Comparison of ENCODE assay signal across 10 mouse cellular contexts in genomic region chr7:3390413-3391080, GRCm38 (mm10). TPM values are rescaled to one million over a fixed set of nuclear protein-coding genes. Genes with fewer than 3 reads are reported as not detected.
DNase-seq lines count a peak whose midpoint lies in the region; ATAC-seq lines count a peak whose summit lies in the region.
"Had no signal": no experiment of that assay in that cellular context is flagged by ENCODE, and none has a peak within 500 bp of the region (broad histone marks: within the 10 kb centered on the region; RNA-seq: fewer than 3 reads in every experiment).

Cacng8 (plus strand) TSS chr7:3390683.

- no peak for ATAC-seq in heart, embryonic 15.5 days (replicated peaks; ENCODE audit: insufficient number of reproducible peaks, insufficient read depth, low FRiP score, low read depth)
- ATAC-seq in hindbrain, embryonic 12.5 days (ENCODE audit: low FRiP score) = peak; percentile 33
- ATAC-seq in midbrain, embryonic 11.5 days (ENCODE audit: low FRiP score) = peak; percentile 57
- no peak for ATAC-seq in CD4-positive, CD25-positive, alpha-beta regulatory T cell, adult 4 months
- ATAC-seq in megakaryocyte, adult 5-6 weeks (ENCODE audit: poor library complexity, severe bottlenecking) = no peak
- ATAC-seq: Patski had no signal

- no peak within 1 kb of the TSS for H3K9ac ChIP-seq in heart, embryonic 15.5 days
- H3K9ac ChIP-seq in hindbrain, embryonic 12.5 days = peak within 1 kb of the TSS; percentile 67
- H3K9ac ChIP-seq in midbrain, embryonic 11.5 days (ENCODE audit: low read length) = peak within 1 kb of the TSS; percentile 53; the same call in 1 of the 2 replicates

- H3K27me3 ChIP-seq in heart, embryonic 15.5 days = peaks cover 8% of the 10 kb centered on the region
- H3K27me3 ChIP-seq in hindbrain, embryonic 12.5 days = no peaks in the 10 kb centered on the region
- H3K27me3 ChIP-seq in midbrain, embryonic 11.5 days (ENCODE audit: control insufficient read depth, insufficient read depth, low read length) = no peaks in the 10 kb centered on the region
- H3K27me3 ChIP-seq: Patski had no signal

- no peak within 1 kb of the TSS for H3K27ac ChIP-seq in heart, embryonic 15.5 days
- H3K27ac ChIP-seq in hindbrain, embryonic 12.5 days = peak within 1 kb of the TSS; percentile 48
- H3K27ac ChIP-seq in midbrain, embryonic 11.5 days (ENCODE audit: low read depth, low read length) = no peak within 1 kb of the TSS

- no peaks in the 10 kb centered on the region for H3K36me3 ChIP-seq in heart, embryonic 15.5 days
- H3K36me3 ChIP-seq in hindbrain, embryonic 12.5 days = peaks cover 14% of the 10 kb centered on the region
- peaks cover 4% of the 10 kb centered on the region for H3K36me3 ChIP-seq in midbrain, embryonic 11.5 days (ENCODE audit: control insufficient read depth, insufficient read depth, low read length)

- no peak for DNase-seq in heart, adult 9 months (ENCODE audit: low spot score in 2 of 2)
- DNase-seq in brain, adult 2 months (ENCODE audit: low read depth, low spot score) = peak; percentile 72
- peak; percentile 92 for DNase-seq in midbrain, embryonic 11.5 days (ENCODE audit: low spot score, missing footprints)
- DNase-seq in spleen, postnatal 4 days (ENCODE audit: low spot score in 2 of 2) = no peak

- peak within 1 kb of the TSS; percentile 51 for H3K4me2 ChIP-seq in heart, embryonic 15.5 days
- H3K4me2 ChIP-seq in hindbrain, embryonic 12.5 days (replicated peaks) = peak within 1 kb of the TSS; percentile 74
- H3K4me2 ChIP-seq in midbrain, embryonic 11.5 days = peak within 1 kb of the TSS; percentile 63

- 2% methylated on average over 7 of the region's 7 CpGs for WGBS in heart, embryonic 15.5 days
- 0% methylated on average over 7 of the region's 7 CpGs for WGBS in hindbrain, embryonic 12.5 days
- 0% methylated on average over 7 of the region's 7 CpGs for WGBS in midbrain, embryonic 11.5 days

- peaks cover 15% of the 10 kb centered on the region for H3K4me1 ChIP-seq in heart, embryonic 15.5 days (replicated peaks)
- peaks cover 25% of the 10 kb centered on the region for H3K4me1 ChIP-seq in hindbrain, embryonic 12.5 days
- peaks cover 10% of the 10 kb centered on the region for H3K4me1 ChIP-seq in midbrain, embryonic 11.5 days (ENCODE audit: control insufficient read depth, insufficient read depth, low read length)

- H3K9me3 ChIP-seq in heart, embryonic 15.5 days (replicated peaks) = no peaks in the 10 kb centered on the region
- peaks cover 7% of the 10 kb centered on the region; the same call in 1 of the 2 replicates for H3K9me3 ChIP-seq in hindbrain, embryonic 12.5 days (replicated peaks)
- no peaks in the 10 kb centered on the region for H3K9me3 ChIP-seq in midbrain, embryonic 11.5 days (ENCODE audit: control insufficient read depth, low read length)

- peak within 1 kb of the TSS; percentile 23 for H3K4me3 ChIP-seq in heart, embryonic 15.5 days
- H3K4me3 ChIP-seq in hindbrain, embryonic 12.5 days = peak within 1 kb of the TSS; percentile 45
- H3K4me3 ChIP-seq in midbrain, embryonic 11.5 days (ENCODE audit: low read depth, low read length) = peak within 1 kb of the TSS; percentile 33

RNA-seq across cellular contexts. Expression of gene Cacng8, which starts in this region (rescaled TPM):
- 0.61 and 0.83 TPM in 2 replicates for polyA plus RNA-seq in heart, embryonic 15.5 days (2015; fragmentation: Nextera tagmentation; extraction: Ambion mirVana)
- 7.9 and 8.6 TPM in 2 replicates for polyA plus RNA-seq in hindbrain, embryonic 12.5 days (2016; fragmentation: Nextera tagmentation; extraction: Ambion mirVana)
- 4.0 and 4.7 TPM in 2 replicates for polyA plus RNA-seq in midbrain, embryonic 11.5 days (2014; fragmentation: Nextera tagmentation; extraction: Ambion mirVana)
- polyA plus RNA-seq in CD4-positive, CD25-positive, alpha-beta regulatory T cell, adult 4 months (2017; shearing (Covaris generic)) = not detected
- total RNA-seq in megakaryocyte, adult 5-6 weeks (2015) = not detected in 2 replicates
- not detected in 2 replicates for total RNA-seq in megakaryocyte, adult 5-6 weeks (2017)
- total RNA-seq: hematopoietic stem cell, adult 5-6 weeks had no signal

Comparison
In these comparisons a context has a peak if more than half of its experiments do, and no peak if none do; other contexts are left out.
1. ATAC-seq: peak in hindbrain, embryonic 12.5 days (single experiment) and midbrain, embryonic 11.5 days (single experiment); none in heart, embryonic 15.5 days (single experiment), CD4-positive, CD25-positive, alpha-beta regulatory T cell, adult 4 months (single experiment) and megakaryocyte, adult 5-6 weeks (single experiment).
2. DNase-seq: peak in brain, adult 2 months (single experiment) and midbrain, embryonic 11.5 days (single experiment); none in heart, adult 9 months (0 of 2) and spleen, postnatal 4 days (0 of 2).
3. Peak in every context shown above with its lines, with median percentiles within 50 percentile points of each other: H3K4me2 ChIP-seq and H3K4me3 ChIP-seq.